Mouse (Mus musculus) ES-E14 (cell line): ENCODE measurements at regions not wholly inside any gene's neighbourhood (a gene's known extent, or its start where the extent isn't known, plus 50 kb on each side); places are given as distances from the start of the nearest gene placed in this dataset.
"Not testable (repeated sequence)": the region's sequence is repeated elsewhere in the genome, so short reads cannot be mapped to it uniquely, and the experiment has no call there.

Experiments
- DNase-seq: peaks from one replicate; pipeline ENCODE4 v3.0.0-alpha.2; 2013; ENCODE audit warnings: low read depth, low spot score
- H3K27ac ChIP-seq: 2 replicates; pipeline ENCODE4 v1.5.1; 2012; ENCODE audit warnings: low read depth, mild to moderate bottlenecking, low read length, moderate library complexity, mixed read lengths; ENCODE audit not compliant: poor library complexity, insufficient read depth, severe bottlenecking
- H3K36me3 ChIP-seq: 2 replicates; pipeline ENCODE4 v1.6.1; 2012; ENCODE audit warnings: mild to moderate bottlenecking, low read length, moderate library complexity, mixed read lengths; ENCODE audit not compliant: control insufficient read depth, poor library complexity, insufficient read depth, severe bottlenecking
- H3K4me1 ChIP-seq, 2 experiments: fragments of 150-350 bp in 1 of 2; sonication (generic) in 1 of 2; 2 replicates each; pipeline ENCODE4 v1.6.1; 2012; ENCODE audit warnings: low read length in 2 of 2, mild to moderate bottlenecking in 1 of 2, mixed read lengths in 1 of 2; ENCODE audit not compliant: control insufficient read depth in 2 of 2, insufficient read depth in 2 of 2, poor library complexity in 1 of 2
- H3K4me3 ChIP-seq, 2 experiments: fragments of 150-350 bp in 1 of 2; sonication (generic) in 1 of 2; 2 replicates each; pipeline ENCODE4 v1.5.1; 2012; ENCODE audit warnings: low read length in 2 of 2, low read depth in 1 of 2, mild to moderate bottlenecking in 1 of 2, mixed read lengths in 1 of 2; ENCODE audit not compliant: insufficient read depth in 1 of 2, poor library complexity in 1 of 2, severe bottlenecking in 1 of 2
- H3K9ac ChIP-seq: 2 replicates; pipeline ENCODE4 v1.6.1; 2012; ENCODE audit warnings: low read depth, mild to moderate bottlenecking, low read length, mixed read lengths; ENCODE audit not compliant: poor library complexity, insufficient read depth, severe bottlenecking
- H3K9me3 ChIP-seq: fragments of 150-350 bp; sonication (generic); 2 replicates; pipeline ENCODE4 v1.6.1; 2012; ENCODE audit warnings: low read depth, mild to moderate bottlenecking, low read length; ENCODE audit not compliant: control insufficient read depth, insufficient read depth
- CHD2 ChIP-seq: IDR thresholded peaks from 2 replicates; pipeline ENCODE4 v1.6.1; 2014; ENCODE audit warnings: mild to moderate bottlenecking, low read depth, low read length, inconsistent platforms
- HCFC1 ChIP-seq: IDR thresholded peaks from 2 replicates; pipeline ENCODE4 v1.6.1; 2012; ENCODE audit warnings: low read length, inconsistent platforms, borderline replicate concordance; ENCODE audit not compliant: insufficient read depth
- MAFK ChIP-seq: IDR thresholded peaks from 2 replicates; pipeline ENCODE4 v1.6.1; 2014; ENCODE audit warnings: mild to moderate bottlenecking, low read depth, low read length, inconsistent platforms; ENCODE audit not compliant: insufficient read depth
- ZC3H11A ChIP-seq: IDR thresholded peaks from 2 replicates; pipeline ENCODE4 v1.6.1; 2012; ENCODE audit warnings: low read depth, mild to moderate bottlenecking, inconsistent platforms, low read length, borderline replicate concordance
- ZNF384 ChIP-seq: IDR thresholded peaks from 2 replicates; pipeline ENCODE4 v1.6.1; 2012; ENCODE audit warnings: low read depth, low read length, inconsistent platforms
- in situ Hi-C, 2 experiments: fragments of 600-800 bp; cut with MboI; formaldehyde crosslinking; loops; one replicate each; pipeline ENCODE4 v1.15.1; 2025; ENCODE audit warnings: low sequenced_read_pairs in 2 of 2, inconsistent platforms in 1 of 2; ENCODE audit not compliant: unreplicated experiment in 2 of 2

DNA sequence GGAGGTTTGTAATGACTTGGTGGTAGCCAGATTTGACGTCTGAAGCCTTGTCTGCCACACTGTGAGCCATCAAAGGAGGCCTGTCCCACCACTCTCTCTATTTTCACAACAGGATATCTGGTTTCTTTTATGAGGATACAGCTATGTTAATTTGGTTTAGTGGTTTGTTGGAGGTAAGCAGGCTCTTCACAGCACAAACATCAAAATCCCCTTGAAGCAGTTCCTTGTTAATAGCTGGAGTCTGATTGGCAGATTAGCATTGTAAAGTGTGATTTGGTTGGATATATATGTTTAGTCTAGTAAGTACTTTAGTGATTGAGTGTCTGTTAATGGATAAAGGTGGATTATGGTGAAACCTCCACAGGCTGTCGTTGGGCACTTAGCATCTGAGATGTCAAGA lies 225.6 kb upstream of the Hand2 start:
- Histone ChIP-seq H3K9me3 (no peaks in the 10 kb centered on the region), H3K4me1 (no peaks in the 10 kb centered on the region), H3K27ac (no peak overlapping the region), H3K4me3 (no peak overlapping the region), H3K36me3 (no peaks in the 10 kb centered on the region), H3K9ac (no peak overlapping the region)
- in situ Hi-C loops, result no loop called here
- TF ChIP-seq ZNF384 (no peak), HCFC1 (no peak), MAFK (no peak), ZC3H11A (no peak), CHD2 (no peak)
- DNase-seq, result no peak

DNA sequence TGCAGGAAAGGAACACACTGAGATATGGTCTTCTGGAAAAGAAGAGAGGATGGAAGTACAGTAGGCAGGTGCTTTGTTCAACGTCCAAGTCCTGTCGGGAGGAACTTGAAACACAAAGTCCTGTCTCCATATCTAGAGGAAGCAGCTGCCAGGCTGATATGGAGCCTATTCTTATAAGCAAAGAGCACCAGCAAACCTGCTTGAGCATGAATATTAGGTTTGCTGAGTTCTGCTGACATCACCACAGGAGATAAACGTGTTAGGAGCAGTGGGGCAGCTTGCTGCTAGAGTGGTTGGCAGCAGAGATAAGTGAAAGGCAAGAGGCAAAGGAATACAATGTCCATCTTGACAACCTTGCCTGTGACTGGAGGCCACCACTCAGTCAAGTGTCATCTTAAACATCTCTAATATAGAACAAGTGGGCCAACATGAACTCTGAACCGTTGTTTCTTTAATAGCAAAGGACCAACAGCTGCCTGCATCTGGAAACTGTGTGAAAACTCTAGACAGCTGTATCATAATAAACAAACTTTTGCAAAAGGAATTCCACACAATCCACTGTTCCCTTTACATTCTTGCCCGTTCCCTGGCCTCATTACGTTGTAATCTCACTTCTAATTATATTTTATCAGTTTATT lies 209.9 kb upstream of the Hand2 start:
- H3K4me1 ChIP-seq, H3K4me3 ChIP-seq, H3K27ac ChIP-seq, H3K9me3 ChIP-seq, DNase-seq, in situ Hi-C loops, H3K36me3 ChIP-seq, H3K9ac ChIP-seq: not testable (repeated sequence)

DNA sequence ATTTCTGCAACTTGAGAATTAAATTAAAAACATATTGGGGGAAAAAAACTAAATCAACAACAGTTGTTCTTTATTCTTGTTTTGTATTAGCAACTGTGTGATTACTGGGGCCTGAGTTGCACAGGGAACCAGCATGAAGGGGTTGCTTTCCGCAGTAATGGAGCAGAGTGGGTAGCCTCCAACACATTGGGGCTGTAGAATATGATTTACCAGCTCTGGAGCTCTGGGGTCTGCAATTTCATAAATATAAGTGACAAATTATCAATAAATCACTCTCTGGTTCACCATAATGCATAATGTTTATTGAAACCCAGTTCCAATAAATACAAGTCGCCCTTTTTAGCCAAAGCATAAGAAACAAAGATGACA lies 209.4 kb upstream of the Hand2 start:
- in situ Hi-C loops, result no loop called here
- no peak for DNase-seq
- H3K4me3 ChIP-seq, result no peak overlapping the region
- no peaks in the 10 kb centered on the region for H3K4me1 ChIP-seq
- no peak for TF ChIP-seq HCFC1
- no peak for TF ChIP-seq MAFK
- H3K36me3 ChIP-seq, result no peaks in the 10 kb centered on the region
- no peaks in the 10 kb centered on the region for H3K9me3 ChIP-seq
- H3K9ac ChIP-seq, result no peak overlapping the region
- no peak overlapping the region for H3K27ac ChIP-seq

DNA sequence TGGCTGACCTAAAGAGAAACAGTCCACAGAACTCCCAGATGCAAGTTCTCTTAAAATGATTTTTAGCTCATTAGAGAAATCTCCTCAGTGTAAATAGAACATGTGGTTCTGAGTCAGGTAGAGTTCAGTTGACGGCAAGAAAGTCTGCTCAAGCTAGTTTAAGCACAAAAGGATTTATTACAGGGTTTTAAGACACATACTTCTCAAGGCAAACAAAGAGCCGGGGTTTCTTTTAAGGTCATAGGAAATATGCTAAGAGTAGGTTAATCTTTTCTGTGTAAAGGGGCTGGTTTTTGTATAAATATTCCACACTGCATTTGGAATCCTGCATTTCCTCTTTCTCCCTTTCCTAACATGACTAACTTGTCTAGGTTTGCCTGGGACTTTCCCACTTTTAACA lies 206.9 kb upstream of the Hand2 start:
- no peak overlapping the region for H3K27ac ChIP-seq
- in situ Hi-C loops, result no loop called here
- TF ChIP-seq HCFC1 (no peak), ZNF384 (no peak), CHD2 (no peak), MAFK (no peak), ZC3H11A (no peak)
- H3K36me3 ChIP-seq, result no peaks in the 10 kb centered on the region
- no peaks in the 10 kb centered on the region for H3K9me3 ChIP-seq
- no peak overlapping the region for H3K9ac ChIP-seq
- no peak for DNase-seq
- H3K4me1 ChIP-seq, result no peaks in the 10 kb centered on the region
- H3K4me3 ChIP-seq, result no peak overlapping the region

DNA sequence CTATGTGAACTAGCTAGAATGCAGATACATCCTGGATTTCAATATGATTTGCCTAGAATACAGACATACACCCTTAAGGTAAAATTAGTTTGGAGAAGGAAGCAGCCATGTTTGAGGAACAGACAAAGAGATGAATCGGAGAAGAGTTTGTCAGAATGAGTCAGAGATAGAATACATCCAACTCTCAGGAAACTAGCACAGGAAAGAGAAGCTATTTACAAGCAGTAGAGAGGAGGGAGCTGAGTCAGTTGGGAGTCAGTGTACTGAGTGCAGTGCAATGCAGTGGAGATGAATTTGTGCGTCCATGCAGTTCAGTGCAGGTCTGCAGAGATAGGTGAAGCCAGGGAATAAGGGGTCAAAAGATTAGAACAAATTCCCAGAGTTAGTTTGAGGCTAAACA lies 205.5 kb upstream of the Hand2 start:
- no peak overlapping the region for H3K27ac ChIP-seq
- no peak for DNase-seq
- H3K9me3 ChIP-seq, result no peaks in the 10 kb centered on the region
- H3K4me1 ChIP-seq, result no peaks in the 10 kb centered on the region
- in situ Hi-C loops, result no loop called here
- no peak overlapping the region for H3K9ac ChIP-seq
- no peak for TF ChIP-seq ZC3H11A
- no peak for TF ChIP-seq MAFK
- TF ChIP-seq CHD2, result no peak
- TF ChIP-seq HCFC1, result no peak
- no peak for TF ChIP-seq ZNF384
- H3K4me3 ChIP-seq, result no peak overlapping the region
- no peaks in the 10 kb centered on the region for H3K36me3 ChIP-seq
